Mouse (Mus musculus): ENCODE results near the gene Chst13.

DNA sequence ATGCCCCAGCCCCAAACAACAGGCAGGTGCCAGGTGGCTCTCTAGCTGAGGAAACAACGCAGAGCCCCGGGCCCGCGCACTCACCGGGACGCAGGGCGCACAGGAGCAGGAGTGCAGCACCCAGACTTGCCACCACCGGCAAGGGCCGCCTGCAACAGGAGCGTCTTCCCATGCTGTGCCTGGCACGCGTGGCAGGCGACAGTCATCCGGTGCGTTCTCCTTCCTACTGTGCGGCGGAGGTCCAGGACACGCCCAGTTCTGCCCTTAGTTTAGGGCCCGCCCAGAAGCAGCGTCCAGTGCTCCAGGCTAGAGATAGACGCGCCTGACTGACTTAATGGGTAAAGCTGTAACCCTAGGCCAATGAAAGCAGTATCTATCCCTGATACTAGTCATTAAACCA lies at the start of gene Chst13:
- no peak for TF ChIP-seq CTCF (IDR thresholded peaks at IDR 0.05; ENCODE audit: low read depth, low read length)
- no peak for TF ChIP-seq TAL1 (conservative IDR thresholded peaks at IDR 0.05; ENCODE audit: low read depth, low read length)
- no peak for TF ChIP-seq GATA1 (IDR thresholded peaks at IDR 0.05; ENCODE audit: borderline replicate concordance, low read length)
- no peak for TF ChIP-seq GATA2 (IDR thresholded peaks at IDR 0.05; ENCODE audit: borderline replicate concordance, low read depth, low read length)
- TF ChIP-seq POLR2AphosphoS5 (IDR thresholded peaks at IDR 0.05; ENCODE audit: insufficient replicate concordance, low read depth, low read length), result no peak

All from G1E (cell line).